Mouse (Mus musculus) hindbrain, embryonic 12.5 days (tissue): ENCODE data around the gene Btrc. TPM values are rescaled to one million over a fixed set of nuclear protein-coding genes. Genes with fewer than 3 reads are reported as not detected.

Experiments
- ATAC-seq: fragments of 200-750 bp; cut with Nextera tagmentation; 2 replicates; pipeline ENCODE4 v1.8.0; 2017; ENCODE audit warnings: moderate TSS enrichment; ENCODE audit not compliant: low FRiP score
- H3K27ac ChIP-seq: fragments of 300-500 bp; sonication (generic); 2 replicates; pipeline ENCODE4 v1.5.1; 2016; ENCODE audit warnings: mild to moderate bottlenecking
- H3K27me3 ChIP-seq: fragments of 300-500 bp; sonication (generic); 2 replicates; pipeline ENCODE4 v1.6.1; 2016; ENCODE audit warnings: mild to moderate bottlenecking
- H3K36me3 ChIP-seq: fragments of 300-500 bp; sonication (generic); 2 replicates; pipeline ENCODE4 v1.6.1; 2016; ENCODE audit warnings: mild to moderate bottlenecking
- H3K4me1 ChIP-seq: fragments of 300-500 bp; sonication (generic); 2 replicates; pipeline ENCODE4 v1.6.1; 2016
- H3K4me2 ChIP-seq: fragments of 300-500 bp; sonication (generic); replicated peaks from 2 replicates; pipeline ENCODE4 v1.6.1; 2016; ENCODE audit warnings: mild to moderate bottlenecking
- H3K4me3 ChIP-seq: fragments of 300-500 bp; sonication (generic); 2 replicates; pipeline ENCODE4 v1.5.1; 2016; ENCODE audit warnings: mild to moderate bottlenecking
- H3K9ac ChIP-seq: fragments of 300-500 bp; sonication (generic); 2 replicates; pipeline ENCODE4 v1.6.1; 2016; ENCODE audit warnings: mild to moderate bottlenecking, moderate library complexity
- H3K9me3 ChIP-seq: fragments of 300-500 bp; sonication (generic); replicated peaks from 2 replicates; pipeline ENCODE4 v1.6.1; 2016; ENCODE audit warnings: mild to moderate bottlenecking
- WGBS: fragments of 180-500 bp; shearing (Covaris S2); methylation state at CpG from one replicate; pipeline ENCODE4 v1.1.7; 2016; 5-methylcytosine and 5-hydroxymethylcytosine counted together
- polyA plus RNA-seq: library from polyadenylated mRNA; unstranded; fragments of >200 nt; fragmentation: Nextera tagmentation; extraction: Ambion mirVana; gene quantifications from 2 replicates; pipeline ENCODE4 v1.2.1, GENCODE M21; 2016

The Btrc gene
- polyA plus RNA-seq, 1 experiment from 2014 or later = 67.1 TPM

- no peak overlapping the region for H3K4me2 ChIP-seq
- H3K36me3 ChIP-seq = peaks cover 66% of the 10 kb centered on the region
- H3K4me3 ChIP-seq = no peak overlapping the region
- no peak for ATAC-seq
- H3K27me3 ChIP-seq = no peaks in the 10 kb centered on the region
- no peak overlapping the region for H3K27ac ChIP-seq
- 92% methylated on average over 7 of the region's 7 CpGs for WGBS
- no peaks in the 10 kb centered on the region for H3K4me1 ChIP-seq
- no peaks in the 10 kb centered on the region for H3K9me3 ChIP-seq
- no peak overlapping the region for H3K9ac ChIP-seq
Measured at GRCm38 (mm10) chr19:45527382-45527781, 163.8 kb downstream of the Btrc start.

DNA sequence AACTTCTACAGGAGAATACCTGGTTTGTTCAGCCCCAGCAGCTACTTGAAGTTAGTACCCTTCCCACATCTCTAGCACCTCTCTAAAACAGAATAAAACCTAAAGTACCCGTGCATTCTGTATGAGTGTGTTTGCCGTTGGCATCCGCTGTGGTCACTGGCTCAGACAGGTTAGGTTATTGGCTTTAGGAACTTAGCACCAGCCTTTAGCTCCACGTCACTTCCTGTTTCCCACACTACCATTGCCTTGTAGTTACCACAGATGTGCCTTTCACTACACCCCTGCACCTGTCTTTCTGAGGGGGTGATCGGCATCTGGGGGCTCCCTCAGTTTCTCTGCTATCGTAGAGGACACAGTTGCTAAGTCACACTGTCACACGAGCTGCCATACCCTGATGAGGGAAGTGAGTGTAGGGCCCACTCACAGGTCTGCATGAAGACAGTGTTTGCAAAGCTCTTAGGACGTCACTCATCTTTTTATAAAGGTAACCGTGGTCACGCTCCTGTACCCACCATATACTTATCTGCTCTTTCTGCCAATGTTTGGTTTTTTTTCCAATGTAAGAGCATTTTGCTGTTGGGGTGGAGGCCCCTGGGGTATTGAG is 164.5 kb downstream of the Btrc start:
- Histone ChIP-seq H3K9ac (no peak overlapping the region), H3K4me1 (no peaks in the 10 kb centered on the region), H3K36me3 (peaks cover 64% of the 10 kb centered on the region), H3K9me3 (no peaks in the 10 kb centered on the region), H3K27ac (no peak overlapping the region), H3K27me3 (no peaks in the 10 kb centered on the region), H3K4me3 (no peak overlapping the region), H3K4me2 (no peak overlapping the region)
- 95% methylated on average over 10 of the region's 10 CpGs for WGBS
- no peak for ATAC-seq

GRCm38 (mm10) chr19:45529294-45529693 is 165.8 kb downstream of the Btrc start:
- H3K27ac ChIP-seq = no peak overlapping the region
- no peak overlapping the region for H3K9ac ChIP-seq
- H3K4me3 ChIP-seq = no peak overlapping the region
- no peaks in the 10 kb centered on the region for H3K27me3 ChIP-seq
- H3K9me3 ChIP-seq = no peaks in the 10 kb centered on the region
- WGBS = 91% methylated on average over 5 of the region's 5 CpGs
- H3K4me1 ChIP-seq = no peaks in the 10 kb centered on the region
- no peak overlapping the region for H3K4me2 ChIP-seq
- ATAC-seq = no peak
- peaks cover 54% of the 10 kb centered on the region for H3K36me3 ChIP-seq

- Histone ChIP-seq H3K9ac (no peak overlapping the region), H3K27ac (no peak overlapping the region), H3K27me3 (no peaks in the 10 kb centered on the region), H3K4me3 (no peak overlapping the region), H3K4me2 (no peak overlapping the region), H3K36me3 (peaks cover 44% of the 10 kb centered on the region), H3K4me1 (0 out of 2 replicates have a peak, but pooled peaks cover 3% of the 10 kb centered on the region), H3K9me3 (no peaks in the 10 kb centered on the region)
- no peak for ATAC-seq
- 87% methylated on average over 15 of the region's 15 CpGs for WGBS
Measured at GRCm38 (mm10) chr19:45530200-45530995, 166.9 kb downstream of the Btrc start.

- Histone ChIP-seq H3K4me3 (no peak overlapping the region), H3K36me3 (peaks cover 40% of the 10 kb centered on the region), H3K9me3 (no peaks in the 10 kb centered on the region), H3K9ac (no peak overlapping the region), H3K27me3 (no peaks in the 10 kb centered on the region), H3K27ac (no peak overlapping the region), H3K4me1 (0 out of 2 replicates have a peak, but pooled peaks cover 9% of the 10 kb centered on the region), H3K4me2 (no peak overlapping the region)
- ATAC-seq = no peak
- WGBS = 71% methylated on average over 6 of the region's 6 CpGs
Measured at GRCm38 (mm10) chr19:45531554-45531953, 168.0 kb downstream of the Btrc start.

- WGBS = 74% methylated on average over 7 of the region's 7 CpGs
- peaks cover 20% of the 10 kb centered on the region for H3K36me3 ChIP-seq
- H3K27ac ChIP-seq = no peak overlapping the region
Measured at GRCm38 (mm10) chr19:45533617-45534016, 170.1 kb downstream of the Btrc start.

GRCm38 (mm10) chr19:45535214-45535735 is 171.7 kb downstream of the Btrc start:
- Histone ChIP-seq H3K9ac (no peak overlapping the region), H3K9me3 (no peaks in the 10 kb centered on the region), H3K27me3 (peaks cover 21% of the 10 kb centered on the region), H3K4me1 (peaks cover 14% of the 10 kb centered on the region), H3K4me3 (no peak overlapping the region), H3K4me2 (no peak overlapping the region), H3K27ac (no peak overlapping the region), H3K36me3 (0 out of 2 replicates have a peak, but pooled peaks cover 3% of the 10 kb centered on the region)
- WGBS = 80% methylated on average over 8 of the region's 8 CpGs
- ATAC-seq = no peak

More at GRCm38 (mm10) chr19:45533617-45534016, 170.1 kb downstream of the Btrc start:
- Histone ChIP-seq H3K4me1 (0 out of 2 replicates have a peak, but pooled peaks cover 9% of the 10 kb centered on the region), H3K4me3 (no peak overlapping the region), H3K9me3 (no peaks in the 10 kb centered on the region), H3K27me3 (0 out of 2 replicates have a peak, but pooled peaks cover 6% of the 10 kb centered on the region), H3K9ac (no peak overlapping the region), H3K4me2 (no peak overlapping the region)
- ATAC-seq = no peak

DNA sequence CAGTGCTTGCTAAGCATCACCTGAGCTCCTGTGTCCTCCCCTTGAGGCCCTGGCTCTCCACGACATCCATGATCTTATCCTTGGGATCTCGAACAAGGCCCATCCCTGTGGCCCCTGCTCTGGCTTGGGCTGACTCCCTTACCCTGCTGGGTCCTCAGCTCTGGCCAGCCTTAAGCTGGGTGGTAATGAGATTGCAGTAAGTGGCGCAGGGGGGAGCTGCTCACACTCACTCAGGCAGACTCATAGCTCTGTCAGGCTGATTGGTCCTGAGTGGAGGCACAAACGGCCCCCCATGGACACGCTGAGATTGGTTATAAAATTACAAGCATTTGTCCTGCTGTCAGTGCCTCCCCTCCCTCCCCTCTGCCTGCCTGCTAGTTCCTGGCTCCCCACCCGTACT is 172.4 kb downstream of the Btrc start:
- Histone ChIP-seq H3K4me2 (no peak overlapping the region), H3K36me3 (no peaks in the 10 kb centered on the region), H3K27ac (no peak overlapping the region), H3K9me3 (no peaks in the 10 kb centered on the region), H3K4me1 (peaks cover 20% of the 10 kb centered on the region), H3K4me3 (no peak overlapping the region), H3K27me3 (peaks cover 27% of the 10 kb centered on the region), H3K9ac (no peak overlapping the region)
- ATAC-seq = no peak
- WGBS = 54% methylated on average over 6 of the region's 6 CpGs

DNA sequence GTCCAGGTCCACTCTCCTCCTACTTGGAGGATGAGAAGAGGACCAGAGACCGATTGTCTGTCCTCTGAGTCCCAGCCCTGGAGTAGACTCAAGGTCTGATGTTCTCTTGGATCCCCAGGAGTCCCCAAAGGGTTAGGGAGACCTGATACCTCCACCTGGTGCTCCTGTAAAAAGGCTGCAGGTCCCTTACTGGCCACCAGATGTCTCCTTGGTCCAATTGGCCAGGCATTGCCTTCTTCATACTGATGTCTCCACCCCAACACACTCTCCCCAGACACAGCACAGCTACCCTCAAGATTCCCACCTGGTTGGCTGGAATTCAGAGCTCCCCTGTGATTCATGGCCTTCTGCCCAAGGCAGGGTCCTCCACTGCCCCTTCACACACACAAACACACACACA is 174.0 kb downstream of the Btrc start:
- WGBS = 60% methylated on average over 1 of the region's 1 CpGs
- Histone ChIP-seq H3K4me2 (no peak overlapping the region), H3K27ac (no peak overlapping the region), H3K9ac (no peak overlapping the region), H3K4me3 (no peak overlapping the region), H3K4me1 (peaks cover 32% of the 10 kb centered on the region), H3K27me3 (peaks cover 42% of the 10 kb centered on the region), H3K36me3 (no peaks in the 10 kb centered on the region), H3K9me3 (no peaks in the 10 kb centered on the region)
- no peak for ATAC-seq

DNA sequence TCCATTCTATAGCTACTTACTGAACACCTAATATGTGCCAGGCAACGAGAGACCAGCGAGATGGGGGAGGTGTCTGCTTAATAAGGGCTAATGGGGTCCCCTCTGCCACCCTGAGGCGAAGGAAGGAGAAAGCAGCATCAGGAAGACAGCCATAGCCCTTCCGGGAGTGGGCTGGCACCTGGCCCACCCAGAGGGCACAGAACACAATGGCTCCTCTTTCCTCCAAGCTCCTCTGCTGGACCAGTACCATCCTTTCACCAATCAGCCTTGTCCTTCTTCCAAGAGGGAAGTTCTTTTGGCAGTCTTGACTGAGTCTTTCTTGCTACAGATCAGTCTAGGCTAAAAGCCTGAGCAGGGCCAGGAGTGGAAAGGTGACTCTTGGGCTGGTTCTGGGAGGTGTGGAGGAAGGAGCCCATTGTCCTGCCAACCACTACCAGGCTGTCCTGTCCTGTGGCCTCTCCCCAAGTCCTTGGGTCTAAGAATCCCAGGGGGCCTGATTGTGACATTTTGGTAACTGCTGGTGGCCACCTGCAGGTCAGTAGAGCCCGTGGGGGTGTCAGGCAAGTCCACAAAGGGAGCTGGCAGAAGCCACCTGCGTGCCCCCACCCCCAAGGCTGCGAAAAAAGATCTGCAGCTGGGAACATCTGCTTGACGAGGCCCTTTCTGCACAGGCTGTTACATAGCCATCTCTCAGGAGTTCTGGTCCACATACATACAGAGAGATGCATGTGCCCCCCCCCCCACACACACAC is 177.3 kb downstream of the Btrc start:
- Histone ChIP-seq H3K9ac (peak overlapping the region; percentile 56), H3K27ac (peak overlapping the region; percentile 79), H3K4me1 (peaks cover 36% of the 10 kb centered on the region), H3K27me3 (peaks cover 70% of the 10 kb centered on the region), H3K36me3 (no peaks in the 10 kb centered on the region), H3K9me3 (no peaks in the 10 kb centered on the region), H3K4me2 (peak overlapping the region; percentile 73), H3K4me3 (peak overlapping the region; percentile 37)
- WGBS = 27% methylated on average over 8 of the region's 8 CpGs
- ATAC-seq = peak; percentile 11

DNA sequence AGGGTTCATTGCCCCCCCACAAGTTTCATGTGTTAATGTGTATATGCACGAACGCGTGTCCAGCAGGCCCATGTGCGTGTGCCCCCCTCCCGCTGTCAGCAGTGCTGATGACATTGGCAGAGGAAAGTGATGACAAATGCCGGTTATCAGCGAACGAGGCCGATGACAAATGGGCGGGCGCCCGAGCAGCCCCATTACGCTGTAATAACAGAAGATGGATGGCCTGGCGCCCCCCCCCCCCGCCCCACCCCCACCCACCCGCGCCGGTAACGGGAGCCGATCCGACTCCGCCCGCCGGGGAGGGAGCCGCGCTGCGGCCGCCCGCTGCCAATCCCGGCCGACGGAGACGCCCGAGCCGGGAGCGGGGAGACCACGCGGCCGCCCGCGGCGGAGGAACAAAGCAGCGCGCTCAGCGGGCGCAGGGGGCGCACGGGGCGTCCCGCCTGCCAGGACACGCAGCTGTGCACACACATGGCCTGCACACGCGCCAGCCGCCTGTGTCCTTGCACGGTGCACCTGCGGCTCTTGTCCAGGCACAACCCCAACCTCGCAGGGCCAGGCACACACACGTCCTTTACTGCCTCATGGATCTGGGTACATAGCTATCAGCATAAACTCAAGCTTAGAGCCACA is 178.0 kb downstream of the Btrc start:
- H3K27me3 ChIP-seq = peaks cover 77% of the 10 kb centered on the region
- H3K27ac ChIP-seq = peak overlapping the region; percentile 79
- peaks cover 35% of the 10 kb centered on the region for H3K4me1 ChIP-seq
- H3K9ac ChIP-seq = peak overlapping the region; percentile 56
- H3K4me3 ChIP-seq = peak overlapping the region; percentile 37
- H3K4me2 ChIP-seq = peak overlapping the region; percentile 73
- no peaks in the 10 kb centered on the region for H3K36me3 ChIP-seq
- ATAC-seq = peak; percentile 55
- 1% methylated on average over 35 of the region's 58 CpGs for WGBS
- H3K9me3 ChIP-seq = no peaks in the 10 kb centered on the region
